Mouse (Mus musculus) bone marrow, adult 2 months (tissue): ENCODE measurements around the gene Lrrk1.

Experiments
- CTCF ChIP-seq: fragments of 200-500 bp; IDR thresholded peaks from 2 replicates; pipeline ENCODE4 v1.5.1; 2011; ENCODE audit warnings: low read length, control low read depth; ENCODE audit not compliant: control insufficient read depth, insufficient read depth
- POLR2A ChIP-seq: fragments of 200-500 bp; IDR thresholded peaks from 2 replicates; pipeline ENCODE4 v1.6.1; 2011; ENCODE audit warnings: low read depth, mild to moderate bottlenecking, control low read depth, low read length, borderline replicate concordance; ENCODE audit not compliant: control insufficient read depth

DNA sequence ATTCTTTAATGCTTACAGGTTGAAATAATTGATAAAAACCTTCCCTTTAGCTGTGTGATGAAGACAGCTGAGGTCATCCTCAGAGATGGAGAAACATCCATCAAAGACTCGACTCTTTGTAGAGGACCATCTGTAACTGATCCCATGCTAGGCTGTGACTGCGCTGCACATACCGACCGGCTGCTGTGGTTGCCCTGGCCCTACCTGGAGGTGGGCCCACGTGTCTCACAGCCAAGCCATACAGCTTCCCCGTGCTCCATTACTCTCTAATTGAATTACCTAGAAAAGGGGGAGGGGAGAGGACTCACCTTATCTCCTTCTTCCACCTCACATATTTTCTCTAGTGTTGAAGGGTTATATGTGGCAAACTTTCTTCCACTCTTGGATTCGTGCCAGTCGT is 33.8 kb upstream of the Lrrk1 start:
- TF ChIP-seq CTCF (no peak), POLR2A (no peak)
